In genomic region chr3:142708849-142709419, GRCm38 (mm10) we compare ENCODE assay signal across 8 mouse cellular contexts. TPM values are rescaled to one million over a fixed set of nuclear protein-coding genes. Genes with fewer than 3 reads are reported as not detected.
DNase-seq lines count a peak whose midpoint lies in the region; ATAC-seq and TF ChIP-seq lines count a peak whose summit lies in the region.

No protein-coding gene starts in this region.

- H3K4me2 ChIP-seq in intestine, postnatal 0 days (replicated peaks; ENCODE audit: low read depth), result 0 out of 2 replicates have a peak overlapping the region, but pooled peaks have one; percentile 3
- no peak overlapping the region for H3K4me2 ChIP-seq in midbrain, embryonic 12.5 days (replicated peaks)

- H3K9ac ChIP-seq in intestine, postnatal 0 days (ENCODE audit: low read depth, low read length), result no peak overlapping the region
- no peak overlapping the region for H3K9ac ChIP-seq in midbrain, embryonic 12.5 days (replicated peaks)

- TF ChIP-seq POLR2A in spleen, adult 2 months (IDR thresholded peaks at IDR 0.05; ENCODE audit: low read depth, low read length), result no peak

- no peak for ATAC-seq in intestine, postnatal 0 days
- ATAC-seq in midbrain, embryonic 12.5 days (ENCODE audit: low FRiP score, low read depth), result peak; percentile 45; the same call in 1 of the 2 replicates

- intact Hi-C loops in gastrocnemius, adult 2 months (cut with DNase I), result loop anchor here (1.0 to 2.0 kb wide), 2 partner anchors 70 to 218 kb away; no protein-coding TSS in a partner anchor
- intact Hi-C loops in left cerebral cortex, postnatal 25 days (cut with DNase I), result loop anchor here (2.0 to 5.0 kb wide), 2 partner anchors 67 to 218 kb away; no protein-coding TSS in a partner anchor

- H3K36me3 ChIP-seq in intestine, postnatal 0 days (ENCODE audit: control insufficient read depth, insufficient read depth), result no peaks in the 10 kb centered on the region
- no peaks in the 10 kb centered on the region for H3K36me3 ChIP-seq in midbrain, embryonic 12.5 days
- H3K36me3 ChIP-seq in spleen, adult 2 months (ENCODE audit: control insufficient read depth, insufficient read depth, low read length), result no peaks in the 10 kb centered on the region

- H3K27me3 ChIP-seq in intestine, postnatal 0 days (replicated peaks; ENCODE audit: control insufficient read depth, insufficient read depth, low read length), result no peaks in the 10 kb centered on the region
- no peaks in the 10 kb centered on the region for H3K27me3 ChIP-seq in midbrain, embryonic 12.5 days
- no peaks in the 10 kb centered on the region for H3K27me3 ChIP-seq in spleen, adult 2 months (ENCODE audit: control insufficient read depth, insufficient read depth, low read length)

- H3K4me1 ChIP-seq in intestine, postnatal 0 days (replicated peaks; ENCODE audit: control insufficient read depth, insufficient read depth, low read length), result no peaks in the 10 kb centered on the region
- no peaks in the 10 kb centered on the region for H3K4me1 ChIP-seq in midbrain, embryonic 12.5 days
- no peaks in the 10 kb centered on the region for H3K4me1 ChIP-seq in spleen, adult 2 months (ENCODE audit: control insufficient read depth, insufficient read depth, insufficient read length)

- H3K9me3 ChIP-seq in intestine, postnatal 0 days (ENCODE audit: control insufficient read depth), result no peaks in the 10 kb centered on the region
- no peaks in the 10 kb centered on the region for H3K9me3 ChIP-seq in midbrain, embryonic 12.5 days

- H3K4me3 ChIP-seq in gastrocnemius, adult 2 months, result peak overlapping the region; percentile 28
- H3K4me3 ChIP-seq in intestine, postnatal 0 days (ENCODE audit: low read depth, low read length), result no peak overlapping the region
- no peak overlapping the region for H3K4me3 ChIP-seq in midbrain, embryonic 12.5 days
- no peak overlapping the region for H3K4me3 ChIP-seq in spleen, adult 2 months (ENCODE audit: extremely low read depth, insufficient read depth, insufficient read length)

- WGBS in intestine, postnatal 0 days, result 43% methylated on average over 13 of the region's 13 CpGs
- WGBS in midbrain, embryonic 12.5 days, result 54% methylated on average over 13 of the region's 13 CpGs
- 66% methylated on average over 13 of the region's 13 CpGs for WGBS in spleen, adult 2 months

- TF ChIP-seq CTCF in gastrocnemius, adult 2 months (IDR thresholded peaks at IDR 0.05), result peak; percentile 98
- TF ChIP-seq CTCF in intestine, postnatal 0 days (IDR thresholded peaks at IDR 0.05; ENCODE audit: low read depth), result peak; percentile 90
- peak; percentile 43; the same call in 1 of the 2 replicates for TF ChIP-seq CTCF in spleen, adult 2 months (IDR thresholded peaks at IDR 0.05; ENCODE audit: extremely low read depth, insufficient read depth, insufficient read length, insufficient replicate concordance)

- peak; percentile 78 for DNase-seq in urinary bladder, postnatal 14 days (ENCODE audit: low spot score)
- no peak for DNase-seq in urinary bladder, postnatal 10 days (ENCODE audit: low spot score)
- DNase-seq in cerebellum, postnatal 10 days, result peak; percentile 85 to 89
- peak; percentile 55 for DNase-seq in gastrocnemius, adult 2 months
- peak; percentile 80 to 83 for DNase-seq in left cerebral cortex, postnatal 25 days (ENCODE audit: low spot score in 2 of 2)
- DNase-seq in spleen, adult 2 months (ENCODE audit: low read depth in 1 of 2, low spot score in 2 of 2), result peak in 1 of 2 experiments; percentile 51

- H3K27ac ChIP-seq in gastrocnemius, adult 2 months, result no peak overlapping the region
- H3K27ac ChIP-seq in intestine, postnatal 0 days (ENCODE audit: low read depth, low read length), result no peak overlapping the region
- no peak overlapping the region for H3K27ac ChIP-seq in midbrain, embryonic 12.5 days (replicated peaks)
- H3K27ac ChIP-seq in spleen, adult 2 months (ENCODE audit: insufficient read depth, low read length), result no peak overlapping the region

RNA-seq across cellular contexts. Expression of gene Kyat3, which starts 8.1 kb away (rescaled TPM):
- total RNA-seq in gastrocnemius, adult 2 months (2021), result 10 to 100 TPM in 1 of 2 experiments, 1 to 10 TPM in 1; 9.5 to 14.0 TPM
- polyA plus RNA-seq in intestine, postnatal 0 days (2015; fragmentation: Nextera tagmentation; extraction: Ambion mirVana), result 2.0 and 2.3 TPM in 2 replicates
- 1 to 10 TPM; 4.6 to 6.6 TPM for total RNA-seq in left cerebral cortex, postnatal 25 days (2021)
- polyA plus RNA-seq in midbrain, embryonic 12.5 days (2016; fragmentation: Nextera tagmentation; extraction: Ambion mirVana), result 6.9 and 7.9 TPM in 2 replicates
- polyA plus RNA-seq in spleen, adult 2 months (2012; rRNA removed), result 0.70 and 0.97 TPM in 2 replicates

RNA-seq across cellular contexts. Expression of gene Gtf2b, which starts 55.9 kb away (rescaled TPM):
- total RNA-seq in gastrocnemius, adult 2 months (2021), result 10 to 100 TPM; 13.9 to 14.1 TPM
- polyA plus RNA-seq in intestine, postnatal 0 days (2015; fragmentation: Nextera tagmentation; extraction: Ambion mirVana), result 73.6 and 79.4 TPM in 2 replicates
- 10 to 100 TPM; 39.6 to 41.3 TPM for total RNA-seq in left cerebral cortex, postnatal 25 days (2021)
- polyA plus RNA-seq in midbrain, embryonic 12.5 days (2016; fragmentation: Nextera tagmentation; extraction: Ambion mirVana), result 91.8 and 95.1 TPM in 2 replicates
- 11.3 and 12.2 TPM in 2 replicates for polyA plus RNA-seq in spleen, adult 2 months (2012; rRNA removed)

Comparison
In these comparisons a context has a peak if more than half of its experiments do, and no peak if none do; other contexts are left out.
1. CTCF ChIP-seq: peak in every context shown above with its lines; median percentile 98 in gastrocnemius, adult 2 months; 90 in intestine, postnatal 0 days; 43 in spleen, adult 2 months.